Mouse (Mus musculus) layer of hippocampus, adult 6 months (tissue): ENCODE measurements around the gene Coq8b. TPM values are rescaled to one million over a fixed set of nuclear protein-coding genes. Genes with fewer than 3 reads are reported as not detected.

Experiments
- long read RNA-seq, 2 experiments: library from polyadenylated mRNA; unstranded; transcript quantifications; one replicate each; pipeline ENCODE4 v2.0.0; 2019 to 2020
- microRNA-seq: library from miRNA; unstranded; fragments of <30 nt; microRNA quantifications from one replicate; pipeline ENCODE4 v1.2.0, GENCODE M21; 2020
- polyA plus RNA-seq: library from polyadenylated mRNA; unstranded; fragments of <200 nt; fragmentation: Nextera tagmentation; gene quantifications from 2 replicates; pipeline ENCODE4 v1.2.3, GENCODE M21; 2021

Coq8b gene
- 11.0 and 11.7 TPM in 2 replicates for polyA plus RNA-seq
- long read RNA-seq, experiment 1, transcript Coq8b-201 (15 exons, 2,181 nt): major isoform, 15 of 24 reads
- long read RNA-seq, experiment 1, partial matches to known transcripts: 4 of 24 reads
- long read RNA-seq, experiment 1, other reads (novel, unspliced or antisense): 4 of 24 reads
- long read RNA-seq, experiment 2, transcript Coq8b-202 (14 exons, 2,276 nt): minor isoform, 7 of 77 reads
- long read RNA-seq, experiment 2, transcript Coq8b-201 (15 exons, 2,181 nt): major isoform, 51 of 77 reads
- long read RNA-seq, experiment 2, partial matches to known transcripts: 5 of 77 reads
- long read RNA-seq, experiment 2, other reads (novel, unspliced or antisense): 14 of 77 reads

GRCm38 (mm10) chr7:27232781-27233281, at the start of gene Coq8b:
Coq8b (plus strand) TSS chr7:27233023.

GRCm38 (mm10) chr7:27195681-27196611, 36.9 kb upstream of the Coq8b start, which contains the start of the genes BC024978 and Snrpa:
BC024978 (plus strand) TSS chr7:27195781.
Snrpa (minus strand) TSS chr7:27196271.

GRCm38 (mm10) chr7:27228281-27228821, 4.5 kb upstream of the Coq8b start, which contains the start of gene Itpkc:
Itpkc (minus strand) TSS chr7:27228661.

GRCm38 (mm10) chr7:27258205-27258899, 25.5 kb downstream of the Coq8b start, which contains the start of gene Numbl:
Numbl (plus strand) TSS chr7:27258433.

Small RNA genes within 50 kb of the gene (microRNA-seq; reads per million reads assigned to microRNA genes)
- gene Mir1191: not detected

Other genes starting within 250 kb of the Coq8b start
- not detected in 2 replicates for gene Cyp2a12, start 203.9 kb upstream of the Coq8b start, polyA plus RNA-seq
- gene Cyp2f2, start 113.1 kb upstream of the Coq8b start, polyA plus RNA-seq: 0.30 TPM in 1 of 2 replicates, not detected in the other
- 0.08 TPM in 1 of 2 replicates, not detected in the other for gene Cyp2t4, start 79.3 kb upstream of the Coq8b start, polyA plus RNA-seq
- gene Egln2, start 66.2 kb upstream of the Coq8b start, polyA plus RNA-seq: 70.9 and 81.1 TPM in 2 replicates
- 104 and 105 TPM in 2 replicates for gene Rab4b, start 54.1 kb upstream of the Coq8b start, polyA plus RNA-seq
- not detected in 2 replicates for gene Gm21983, start 51.9 kb upstream of the Coq8b start, polyA plus RNA-seq
- gene Mia, start 51.9 kb upstream of the Coq8b start, polyA plus RNA-seq: 24.4 and 64.8 TPM in 2 replicates
- 6.3 and 7.3 TPM in 2 replicates for gene BC024978, start 37.2 kb upstream of the Coq8b start, polyA plus RNA-seq
- gene Snrpa, start 36.8 kb upstream of the Coq8b start, polyA plus RNA-seq: 157 and 164 TPM in 2 replicates
- 0.89 and 0.93 TPM in 2 replicates for gene Itpkc, start 4.4 kb upstream of the Coq8b start, polyA plus RNA-seq
- 8.9 and 9.6 TPM in 2 replicates for gene Numbl, start 25.4 kb downstream of the Coq8b start, polyA plus RNA-seq
- 13.3 and 18.2 TPM in 2 replicates for gene Ltbp4, start 104.7 kb downstream of the Coq8b start, polyA plus RNA-seq
- 2.9 and 3.8 TPM in 2 replicates for gene Shkbp1, start 123.0 kb downstream of the Coq8b start, polyA plus RNA-seq
- gene Gm20479, start 124.4 kb downstream of the Coq8b start, polyA plus RNA-seq: not detected in 2 replicates
- gene Sptbn4, start 214.7 kb downstream of the Coq8b start, polyA plus RNA-seq: 2.6 and 2.7 TPM in 2 replicates
- gene Blvrb, start 215.0 kb downstream of the Coq8b start, polyA plus RNA-seq: 41.8 and 47.3 TPM in 2 replicates
- gene Sertad3, start 240.7 kb downstream of the Coq8b start, polyA plus RNA-seq: 3.2 and 4.1 TPM in 2 replicates